Mouse (Mus musculus) T-helper 2 cell (primary cell): ENCODE measurements around the gene Zscan2.
"Not testable (repeated sequence)": the region's sequence is repeated elsewhere in the genome, so short reads cannot be mapped to it uniquely, and the experiment has no call there.

Source experiments
- in situ Hi-C: fragments of 300-600 bp; cut with MboI, MseI; formaldehyde crosslinking; loops from one replicate; pipeline ENCODE4 v1.15.1; 2025; ENCODE audit warnings: high pct_unique_total_duplicates

The Zscan2 gene

DNA sequence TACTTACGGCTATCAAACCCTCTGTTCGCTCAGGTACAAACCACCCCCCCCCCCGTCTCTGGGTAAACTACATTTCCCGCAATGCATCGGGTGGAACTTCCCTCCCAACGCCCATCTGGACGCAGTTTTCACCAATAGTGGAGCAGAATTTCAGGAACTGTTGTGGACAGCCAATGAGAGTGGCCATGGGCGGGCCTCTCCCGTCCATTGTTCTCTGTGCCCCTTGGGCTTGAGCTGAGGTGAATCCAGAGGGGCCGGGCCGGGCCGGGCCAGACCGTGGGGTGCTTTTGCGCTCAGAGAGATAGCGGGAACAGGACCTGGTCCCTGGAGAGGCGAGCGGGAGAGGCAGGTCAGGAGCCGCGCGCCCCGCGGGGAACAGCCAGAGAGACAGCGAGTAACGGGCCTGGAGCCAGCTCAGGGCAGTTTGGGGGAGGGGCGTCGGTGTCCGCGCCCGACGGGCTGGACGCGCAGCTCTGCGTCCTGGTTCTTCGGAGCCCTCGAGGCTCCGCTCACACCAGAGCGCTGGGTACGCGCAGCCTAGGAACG is at the start of gene Zscan2:
Gene Zscan2 (plus strand): TSS at position 192 of the 546 bp plus-strand sequence.
- in situ Hi-C loops, result no loop called here

DNA sequence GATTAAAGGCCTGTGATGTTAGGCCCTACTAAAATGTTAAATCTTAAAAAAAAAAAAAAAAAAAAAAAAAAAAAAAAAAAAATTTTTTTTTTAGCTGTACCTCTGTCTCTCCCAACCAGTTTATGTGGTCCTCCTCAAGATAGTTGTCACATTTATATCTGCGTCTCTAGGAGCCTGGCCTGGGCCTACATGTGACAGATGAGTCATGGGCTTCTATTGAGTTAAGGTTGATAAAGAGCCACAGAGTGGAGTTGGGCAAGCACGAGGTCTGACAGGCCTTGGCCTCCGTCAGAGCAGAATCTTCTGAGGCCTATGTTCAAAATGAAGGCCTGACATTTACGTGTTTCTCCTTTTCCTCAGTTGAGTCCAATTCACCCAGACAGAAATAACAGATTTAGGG is 47.3 kb upstream of the Zscan2 start:
- in situ Hi-C loops, result no loop called here

- in situ Hi-C loops, result no loop called here
Measured at GRCm38 (mm10) chr7:80816641-80817040, 44.1 kb upstream of the Zscan2 start.

DNA sequence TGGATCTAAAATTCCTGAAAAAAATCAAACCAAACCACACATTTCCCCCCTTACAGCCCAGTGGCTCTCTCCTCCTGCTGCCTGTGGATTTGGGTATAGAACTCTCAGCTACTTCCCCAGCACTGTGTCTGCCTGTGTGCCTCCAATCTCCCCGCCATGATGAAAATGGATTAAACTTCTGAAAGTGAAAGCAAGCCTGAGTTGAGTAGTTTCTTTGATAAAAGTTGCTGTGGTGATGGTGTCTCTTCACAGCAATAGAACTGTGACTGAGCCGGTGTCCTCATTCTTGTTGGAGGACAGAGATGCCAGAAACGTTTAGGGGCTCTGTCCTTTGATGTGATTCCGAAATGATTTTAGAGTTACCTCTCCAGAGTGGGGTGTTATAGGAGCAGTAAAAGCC is 39.9 kb upstream of the Zscan2 start:
- in situ Hi-C loops, result no loop called here

- in situ Hi-C loops, result no loop called here
Measured at GRCm38 (mm10) chr7:80823267-80823666, 37.5 kb upstream of the Zscan2 start.

GRCm38 (mm10) chr7:80823875-80824682 is 36.6 kb upstream of the Zscan2 start:
- in situ Hi-C loops, result no loop called here

DNA sequence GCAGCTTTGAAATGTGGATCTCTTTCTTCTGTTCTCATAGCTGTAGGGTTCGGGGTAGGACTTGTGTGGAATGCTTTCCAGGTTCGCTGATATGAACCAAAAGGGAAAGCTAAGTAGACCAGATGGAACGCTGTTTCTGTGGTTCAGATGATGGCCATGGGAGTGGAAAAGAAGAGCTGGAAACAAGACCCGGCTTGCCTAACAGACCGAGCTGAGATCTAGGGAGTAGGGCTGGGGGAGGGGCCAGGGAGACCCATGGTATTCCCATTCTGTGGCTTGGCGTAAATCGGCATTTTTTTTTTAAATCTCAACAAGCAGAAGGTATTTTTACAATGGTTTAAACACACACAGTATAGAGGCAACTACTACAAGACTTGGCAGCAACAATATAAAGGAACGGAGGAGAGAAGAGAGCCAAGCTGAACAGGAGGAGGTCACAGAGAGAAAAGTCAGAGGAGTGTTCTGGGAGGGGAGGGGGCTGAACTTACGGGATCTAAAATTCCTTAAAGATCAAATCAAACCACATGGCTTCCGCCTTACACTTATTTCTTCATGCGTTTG is 34.8 kb upstream of the Zscan2 start, which contains the start of gene Iqgap1:
Gene Iqgap1 (minus strand): TSS at position 132 of the 561 bp plus-strand sequence.
- in situ Hi-C loops, result no loop called here

DNA sequence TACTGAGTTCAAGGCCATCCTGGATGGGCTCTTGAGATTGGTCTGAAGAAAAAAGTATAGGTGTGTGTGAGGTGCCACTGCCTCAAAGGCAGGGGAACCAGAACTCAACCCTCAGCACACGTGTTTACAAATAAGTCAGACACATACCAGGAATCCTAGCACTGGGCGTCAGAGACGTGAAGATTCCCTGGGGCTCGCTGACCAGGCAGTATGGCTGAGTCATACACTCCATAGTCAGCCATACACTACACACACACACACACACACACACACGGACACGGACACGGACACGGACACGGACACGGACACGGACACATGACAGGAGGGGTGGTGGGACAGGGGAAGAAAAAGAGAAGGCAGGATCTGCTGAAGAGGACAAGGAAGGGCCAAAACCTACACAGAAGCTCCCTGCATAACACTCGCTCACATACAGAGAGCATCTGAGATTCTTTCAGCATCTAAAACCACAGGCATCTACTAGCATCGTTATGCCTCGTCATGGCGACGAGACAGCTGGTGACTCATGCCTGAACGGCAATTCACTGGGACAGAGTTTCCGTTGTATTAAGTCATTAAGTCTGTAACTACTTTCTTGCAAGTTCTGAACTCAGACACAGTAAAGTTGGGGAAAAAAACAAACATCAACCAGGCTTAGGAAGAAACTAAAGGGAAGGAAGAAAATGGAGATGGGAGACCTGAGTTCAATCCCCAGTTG is 32.4 kb upstream of the Zscan2 start:
- in situ Hi-C loops, result no loop called here

DNA sequence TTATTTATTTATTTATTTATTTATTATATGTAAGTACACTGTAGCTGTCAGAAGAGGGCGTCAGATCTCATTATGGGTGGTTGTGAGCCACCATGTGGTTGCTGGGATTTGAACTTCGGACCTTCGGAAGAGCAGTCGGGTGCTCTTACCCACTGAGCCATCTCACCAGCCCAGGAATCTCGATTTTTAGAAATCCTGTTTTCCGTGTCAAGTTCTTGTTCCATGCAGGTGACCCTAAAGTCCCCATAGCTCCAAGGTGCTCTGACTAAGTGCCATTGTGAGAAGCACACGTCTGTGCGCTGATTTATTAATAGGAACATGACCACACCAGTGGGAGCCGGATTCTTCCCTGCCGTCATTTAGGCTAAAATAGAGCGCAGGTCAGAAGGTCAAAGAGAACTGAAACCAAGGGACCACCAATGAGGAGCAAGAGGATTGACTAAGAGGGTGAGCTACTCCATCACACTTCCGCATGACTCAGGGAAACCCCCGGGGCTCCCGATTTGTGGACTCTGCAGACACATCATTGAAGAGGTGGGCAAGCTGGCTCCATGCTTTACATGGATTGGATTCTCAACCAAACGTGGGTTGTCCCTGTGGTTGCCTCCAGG is 30.4 kb upstream of the Zscan2 start:
- in situ Hi-C loops, result no loop called here

DNA sequence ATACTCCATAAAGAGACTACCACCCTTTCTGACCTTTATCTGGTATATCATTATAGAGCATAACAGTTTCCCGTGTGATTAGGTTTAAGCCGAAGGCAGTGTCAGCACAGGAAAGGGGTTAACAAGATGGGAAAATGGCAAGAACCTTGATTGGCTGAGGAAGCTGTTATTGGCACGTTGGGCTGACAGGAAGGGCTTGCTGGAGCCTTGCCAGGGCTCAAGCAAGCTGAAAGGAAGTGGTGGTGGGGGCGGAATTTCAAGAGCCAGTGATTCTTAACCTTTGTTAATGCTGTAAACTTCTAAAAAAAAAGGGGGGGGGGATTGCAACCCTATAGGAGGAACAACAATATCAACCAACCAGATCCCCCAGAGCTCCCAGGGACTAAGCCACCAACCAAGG is 28.5 kb upstream of the Zscan2 start:
- in situ Hi-C loops, result no loop called here

- in situ Hi-C loops, result not testable (repeated sequence)
Measured at GRCm38 (mm10) chr7:80832996-80833650, 27.6 kb upstream of the Zscan2 start.

DNA sequence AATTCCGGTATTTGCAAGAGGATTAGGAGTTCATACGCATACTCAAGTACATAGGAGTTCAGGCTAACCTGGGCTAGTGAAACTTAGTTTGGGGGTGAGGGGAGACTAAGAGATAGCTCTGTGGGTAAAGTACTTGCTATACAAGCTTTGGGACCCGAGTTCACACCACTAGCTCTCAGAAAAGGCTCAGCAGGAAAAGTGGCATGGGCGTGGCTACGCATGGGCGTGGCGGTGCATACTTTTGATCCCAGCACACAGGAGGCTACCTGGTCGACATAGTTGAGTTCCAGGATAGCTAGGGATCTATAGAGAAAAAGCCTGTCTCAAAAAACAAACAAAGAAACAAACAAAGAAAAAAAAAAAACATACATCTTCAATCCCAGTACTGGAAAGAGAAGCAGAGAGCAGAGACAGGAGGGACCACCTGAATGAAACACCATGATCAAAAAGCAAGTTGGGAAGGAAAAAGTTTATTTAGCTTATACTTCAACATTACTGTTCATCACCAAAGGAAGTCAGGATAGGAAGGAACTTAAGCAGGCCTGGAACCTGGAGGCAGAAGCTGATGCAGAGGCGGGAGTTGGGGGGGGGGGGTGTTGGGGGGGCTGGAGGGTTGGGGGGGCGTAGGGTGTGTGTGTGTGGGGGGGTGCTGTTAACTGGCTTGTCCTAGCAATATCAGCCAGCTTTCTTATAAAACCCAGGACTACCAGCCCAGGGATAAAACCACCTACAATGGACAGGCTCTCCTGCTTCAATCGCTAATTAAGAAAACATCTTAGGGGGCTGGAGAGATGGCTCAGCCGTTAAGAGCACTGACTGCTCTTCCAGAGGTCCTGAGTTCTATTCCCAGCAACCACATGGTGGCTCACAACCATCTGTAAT is 26.8 kb upstream of the Zscan2 start:
- in situ Hi-C loops, result no loop called here

DNA sequence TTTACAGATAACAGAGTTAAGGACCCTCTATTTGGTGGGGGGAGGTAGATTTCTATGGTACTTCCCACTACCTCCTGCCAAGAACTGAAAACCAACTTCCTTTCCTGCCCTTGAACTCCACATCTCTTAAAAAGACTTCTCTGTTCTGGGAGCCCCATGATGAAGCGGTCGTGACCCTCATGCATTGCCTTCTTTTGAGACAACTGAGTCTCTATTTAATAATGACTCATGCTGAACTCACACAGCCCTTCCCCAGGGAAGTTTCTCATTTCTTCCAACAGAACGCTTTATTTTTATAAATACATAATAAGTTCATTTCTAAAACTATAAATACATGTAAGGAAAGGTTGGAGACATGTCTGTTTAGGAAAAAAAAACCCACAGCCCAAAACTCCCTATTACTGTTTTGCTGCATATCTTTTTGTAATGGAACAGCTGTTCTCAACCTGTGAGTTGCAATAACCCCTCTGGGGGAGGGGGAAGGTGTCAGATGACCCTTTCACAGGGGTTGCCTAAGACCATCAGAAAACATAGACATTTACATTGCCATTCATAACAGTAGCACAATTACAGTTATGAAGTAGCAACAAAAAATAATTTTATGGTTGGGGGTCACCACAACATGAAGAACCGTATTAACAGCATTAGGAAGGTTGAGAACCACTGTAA is 24.6 kb upstream of the Zscan2 start:
- in situ Hi-C loops, result no loop called here

GRCm38 (mm10) chr7:80837736-80838135 is 23.0 kb upstream of the Zscan2 start:
- in situ Hi-C loops, result no loop called here

DNA sequence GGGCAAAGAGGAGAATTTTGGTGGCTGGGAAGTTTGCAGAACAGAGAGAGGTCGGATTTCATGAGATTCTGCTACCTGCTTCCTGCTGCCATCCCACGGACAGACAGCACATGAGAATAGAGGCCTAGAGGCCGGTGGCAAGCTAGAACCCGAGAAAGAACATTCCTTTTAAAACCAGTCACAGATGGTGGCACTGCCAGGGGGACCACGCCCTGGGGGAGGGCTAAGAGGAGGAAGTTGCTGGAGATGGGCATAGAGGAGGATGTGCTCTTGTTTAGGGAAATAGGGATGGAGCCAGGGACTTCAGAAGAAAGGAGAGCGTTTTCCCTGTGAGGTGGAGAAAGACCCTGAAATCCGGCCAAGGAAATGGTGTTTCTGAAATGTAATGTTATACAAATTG is 22.5 kb upstream of the Zscan2 start:
- in situ Hi-C loops, result no loop called here

- in situ Hi-C loops, result no loop called here
Measured at GRCm38 (mm10) chr7:80839755-80840154, 21.0 kb upstream of the Zscan2 start.

GRCm38 (mm10) chr7:80840241-80840640 is 20.5 kb upstream of the Zscan2 start:
- in situ Hi-C loops, result no loop called here

DNA sequence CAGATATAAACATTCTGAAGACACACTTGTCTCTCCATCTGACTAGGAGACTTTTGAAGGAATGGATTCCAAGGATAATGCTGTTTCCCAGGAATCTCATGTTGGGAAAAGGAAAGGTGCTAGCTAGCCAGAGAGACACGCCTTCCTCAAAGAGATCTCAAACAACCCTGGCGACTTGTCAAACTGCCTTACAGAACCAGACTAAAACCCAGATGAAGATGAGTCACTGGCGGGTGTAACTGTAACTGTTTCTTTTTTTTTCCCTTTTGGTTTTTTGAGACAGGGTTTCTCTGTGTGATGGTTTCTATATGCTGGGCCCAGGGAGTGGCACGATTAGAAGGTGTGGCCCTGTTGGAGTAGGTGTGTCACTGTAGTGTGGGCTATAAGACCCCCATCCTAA is 19.8 kb upstream of the Zscan2 start:
- in situ Hi-C loops, result no loop called here

DNA sequence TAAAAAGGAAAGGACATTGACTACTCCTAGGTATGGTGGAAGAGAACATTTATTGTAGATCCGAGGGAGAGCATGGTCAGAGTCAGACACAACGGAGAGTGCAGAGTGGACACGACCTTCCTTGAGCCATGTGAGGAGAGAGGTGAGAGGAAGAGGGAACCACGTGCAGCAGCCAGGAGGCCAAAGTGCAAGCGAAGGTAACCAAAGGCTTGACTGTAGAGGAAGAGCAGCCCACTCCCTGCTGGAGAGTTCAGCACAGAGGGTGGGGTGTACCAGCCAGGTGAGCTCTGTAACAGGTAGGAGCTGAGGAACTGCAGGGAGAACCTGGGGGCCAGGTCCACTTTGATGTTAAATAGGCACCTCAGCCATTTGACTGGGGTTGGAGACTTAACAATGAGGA is 18.6 kb upstream of the Zscan2 start:
- in situ Hi-C loops, result no loop called here

GRCm38 (mm10) chr7:80843176-80843575 is 17.5 kb upstream of the Zscan2 start:
- in situ Hi-C loops, result no loop called here
